Mouse (Mus musculus) midbrain, postnatal 0 days (tissue): Measurements from ENCODE around the gene Rsph14. TPM values are rescaled to one million over a fixed set of nuclear protein-coding genes. Genes with fewer than 3 reads are reported as not detected.

Source experiments
- ATAC-seq: fragments of 200-750 bp; cut with Nextera tagmentation; 2 replicates; pipeline ENCODE4 v1.8.0; 2017; ENCODE audit warnings: moderate number of reproducible peaks, mild to moderate bottlenecking, moderate TSS enrichment, moderate library complexity; ENCODE audit not compliant: low FRiP score
- DNase-seq: peaks from one replicate; pipeline ENCODE4 v3.0.0-alpha.2; 2015; ENCODE audit warnings: low spot score
- H3K27ac ChIP-seq: fragments of 300-500 bp; sonication (generic); 2 replicates; pipeline ENCODE4 v1.5.1; 2014; ENCODE audit warnings: low read depth, mild to moderate bottlenecking, low read length, mixed read lengths
- H3K27me3 ChIP-seq: fragments of 300-500 bp; sonication (generic); 2 replicates; pipeline ENCODE4 v1.6.1; 2014; ENCODE audit warnings: low read length, control low read depth, mixed read lengths; ENCODE audit not compliant: insufficient read depth
- H3K36me3 ChIP-seq: fragments of 300-500 bp; sonication (generic); 2 replicates; pipeline ENCODE4 v1.6.1; 2014; ENCODE audit warnings: low read length, control low read depth, mixed read lengths; ENCODE audit not compliant: insufficient read depth
- H3K4me1 ChIP-seq: fragments of 300-500 bp; sonication (generic); 2 replicates; pipeline ENCODE4 v1.6.1; 2014; ENCODE audit warnings: mild to moderate bottlenecking, control low read depth, antibody characterized with exemption, low read length, mixed read lengths; ENCODE audit not compliant: insufficient read depth
- H3K4me2 ChIP-seq: fragments of 300-500 bp; sonication (generic); 2 replicates; pipeline ENCODE4 v1.6.1; 2014; ENCODE audit warnings: low read depth, mild to moderate bottlenecking, low read length, mixed read lengths; ENCODE audit not compliant: poor library complexity, severe bottlenecking
- H3K4me3 ChIP-seq: fragments of 300-500 bp; sonication (generic); 2 replicates; pipeline ENCODE4 v1.5.1; 2014; ENCODE audit warnings: low read depth, mild to moderate bottlenecking, low read length, moderate library complexity
- H3K9ac ChIP-seq: fragments of 300-500 bp; sonication (generic); replicated peaks from 2 replicates; pipeline ENCODE4 v1.6.1; 2014; ENCODE audit warnings: mild to moderate bottlenecking, low read length, moderate library complexity, mixed read lengths; ENCODE audit not compliant: poor library complexity, severe bottlenecking
- H3K9me3 ChIP-seq: fragments of 300-500 bp; sonication (generic); 2 replicates; pipeline ENCODE4 v1.6.1; 2016; ENCODE audit warnings: low read length, control low read depth
- CTCF ChIP-seq: IDR thresholded peaks from 2 replicates; pipeline ENCODE4 v1.5.1; 2016; ENCODE audit warnings: antibody characterized with exemption, mild to moderate bottlenecking
- WGBS: fragments of 180-500 bp; shearing (Covaris S2); extraction: QIAGEN DNeasy Blood & Tissue Kit; methylation state at CpG from one replicate; pipeline ENCODE4 v1.1.7; 2014; 5-methylcytosine and 5-hydroxymethylcytosine counted together
- polyA plus RNA-seq: library from polyadenylated mRNA; unstranded; fragments of >200 nt; fragmentation: Nextera tagmentation; extraction: Ambion mirVana; gene quantifications from 2 replicates; pipeline ENCODE4 v1.2.1, GENCODE M21; 2015
- total RNA-seq: library from RNA; depleted of rRNA; stranded (reverse); fragments of >200 nt; gene quantifications from 2 replicates; pipeline ENCODE4 v1.2.3, GENCODE M21; 2014

The Rsph14 gene
- total and polyA plus RNA-seq, 2 experiments from 2014 or later = 0.27 to 1.2 TPM

GRCm38 (mm10) chr10:74925324-74925723 is 107.1 kb downstream of the Rsph14 start:
- no peaks in the 10 kb centered on the region for H3K4me1 ChIP-seq
- H3K27ac ChIP-seq = no peak overlapping the region
- DNase-seq (peak; percentile 79), ATAC-seq (peak; percentile 35)
- H3K4me2 ChIP-seq = peak overlapping the region; percentile 48
- WGBS = 15% methylated on average over 21 of the region's 21 CpGs
- H3K9me3 ChIP-seq = no peaks in the 10 kb centered on the region
- TF ChIP-seq CTCF = peak; percentile 82
- no peaks in the 10 kb centered on the region; the same call in 1 of the 2 replicates for H3K27me3 ChIP-seq
- no peak overlapping the region for H3K9ac ChIP-seq
- H3K36me3 ChIP-seq = no peaks in the 10 kb centered on the region
- peak overlapping the region; percentile 28 for H3K4me3 ChIP-seq

GRCm38 (mm10) chr10:74924274-74924673 is 108.1 kb downstream of the Rsph14 start:
- Histone ChIP-seq H3K9me3 (no peaks in the 10 kb centered on the region), H3K4me2 (no peak overlapping the region), H3K27me3 (no peaks in the 10 kb centered on the region; the same call in 1 of the 2 replicates), H3K4me3 (no peak overlapping the region), H3K27ac (no peak overlapping the region), H3K4me1 (no peaks in the 10 kb centered on the region), H3K36me3 (no peaks in the 10 kb centered on the region), H3K9ac (no peak overlapping the region)
- TF ChIP-seq CTCF = no peak
- DNase-seq (no peak), ATAC-seq (no peak)
- WGBS = 92% methylated on average over 14 of the region's 14 CpGs

- Histone ChIP-seq H3K9ac (no peak overlapping the region), H3K27ac (no peak overlapping the region), H3K36me3 (no peaks in the 10 kb centered on the region), H3K9me3 (no peaks in the 10 kb centered on the region), H3K27me3 (no peaks in the 10 kb centered on the region; the same call in 1 of the 2 replicates), H3K4me2 (no peak overlapping the region), H3K4me1 (no peaks in the 10 kb centered on the region), H3K4me3 (no peak overlapping the region)
- ATAC-seq (peak; percentile 47), DNase-seq (peak; percentile 86)
- WGBS = 45% methylated on average over 6 of the region's 6 CpGs
- peak; percentile 87 for TF ChIP-seq CTCF
Measured at GRCm38 (mm10) chr10:74922763-74923162, 109.6 kb downstream of the Rsph14 start.

GRCm38 (mm10) chr10:74921614-74922013 is 110.8 kb downstream of the Rsph14 start:
- H3K4me2 ChIP-seq = no peak overlapping the region
- H3K27ac ChIP-seq = no peak overlapping the region
- ATAC-seq (no peak), DNase-seq (no peak)
- 80% methylated on average over 11 of the region's 11 CpGs for WGBS
- H3K4me1 ChIP-seq = no peaks in the 10 kb centered on the region
- H3K9me3 ChIP-seq = no peaks in the 10 kb centered on the region
- no peak overlapping the region for H3K4me3 ChIP-seq
- H3K36me3 ChIP-seq = no peaks in the 10 kb centered on the region
- no peaks in the 10 kb centered on the region; the same call in 1 of the 2 replicates for H3K27me3 ChIP-seq
- H3K9ac ChIP-seq = no peak overlapping the region
- TF ChIP-seq CTCF = no peak

GRCm38 (mm10) chr10:74920853-74921567 is 111.4 kb downstream of the Rsph14 start:
- Histone ChIP-seq H3K9me3 (no peaks in the 10 kb centered on the region), H3K27ac (no peak overlapping the region), H3K4me2 (no peak overlapping the region), H3K27me3 (no peaks in the 10 kb centered on the region; the same call in 1 of the 2 replicates), H3K36me3 (no peaks in the 10 kb centered on the region), H3K4me3 (no peak overlapping the region), H3K4me1 (no peaks in the 10 kb centered on the region), H3K9ac (no peak overlapping the region)
- 45% methylated on average over 17 of the region's 17 CpGs for WGBS
- TF ChIP-seq CTCF = peak; percentile 100
- peak; percentile 91 for DNase-seq
- peak; percentile 66 for ATAC-seq

GRCm38 (mm10) chr10:74919277-74919676 is 113.1 kb downstream of the Rsph14 start:
- DNase-seq (no peak), ATAC-seq (no peak)
- WGBS = 48% methylated on average over 5 of the region's 5 CpGs
- no peaks in the 10 kb centered on the region for H3K4me1 ChIP-seq
- no peaks in the 10 kb centered on the region for H3K36me3 ChIP-seq
- no peaks in the 10 kb centered on the region for H3K9me3 ChIP-seq
- no peak overlapping the region for H3K4me2 ChIP-seq
- no peak overlapping the region for H3K4me3 ChIP-seq
- no peaks in the 10 kb centered on the region for H3K27me3 ChIP-seq
- H3K27ac ChIP-seq = no peak overlapping the region
- TF ChIP-seq CTCF = no peak
- no peak overlapping the region for H3K9ac ChIP-seq
